Mouse (Mus musculus): Measurements from ENCODE around the gene 2610318N02Rik.

DNA sequence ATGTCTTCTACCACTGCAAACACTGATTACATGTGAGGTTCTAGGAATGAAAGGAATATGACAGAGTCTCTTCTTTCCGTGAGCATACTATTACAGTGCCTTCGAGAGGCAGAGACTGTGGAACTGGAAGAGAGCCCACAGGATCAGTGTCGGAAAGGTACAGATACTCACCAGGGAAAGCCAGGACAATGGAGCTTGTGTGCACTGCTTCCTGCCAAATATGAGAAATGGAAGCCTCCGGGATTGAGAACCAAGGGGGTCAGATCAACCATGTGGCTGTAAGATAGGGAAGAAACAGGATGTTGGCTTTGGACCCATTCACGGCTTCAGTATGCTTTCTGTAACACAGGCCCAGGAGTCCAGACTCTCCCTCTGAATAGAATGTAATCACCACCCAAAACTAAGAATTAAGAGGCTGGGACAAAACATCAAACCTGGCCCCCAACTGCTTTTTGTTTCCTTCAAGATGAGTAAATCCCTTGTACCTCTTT is 7.6 kb downstream of the 2610318N02Rik start:
- TF ChIP-seq CTCF (IDR thresholded peaks at IDR 0.05; ENCODE audit: low read depth) (no peak), EP300 (optimal IDR thresholded peaks at IDR 0.05) (no peak)
